Mouse (Mus musculus): ENCODE measurements around the gene Il34. TPM values are rescaled to one million over a fixed set of nuclear protein-coding genes. Genes with fewer than 3 reads are reported as not detected.

Il34 gene
- total RNA-seq, 2 experiments from 2014 or later, result 7.2 TPM

DNA sequence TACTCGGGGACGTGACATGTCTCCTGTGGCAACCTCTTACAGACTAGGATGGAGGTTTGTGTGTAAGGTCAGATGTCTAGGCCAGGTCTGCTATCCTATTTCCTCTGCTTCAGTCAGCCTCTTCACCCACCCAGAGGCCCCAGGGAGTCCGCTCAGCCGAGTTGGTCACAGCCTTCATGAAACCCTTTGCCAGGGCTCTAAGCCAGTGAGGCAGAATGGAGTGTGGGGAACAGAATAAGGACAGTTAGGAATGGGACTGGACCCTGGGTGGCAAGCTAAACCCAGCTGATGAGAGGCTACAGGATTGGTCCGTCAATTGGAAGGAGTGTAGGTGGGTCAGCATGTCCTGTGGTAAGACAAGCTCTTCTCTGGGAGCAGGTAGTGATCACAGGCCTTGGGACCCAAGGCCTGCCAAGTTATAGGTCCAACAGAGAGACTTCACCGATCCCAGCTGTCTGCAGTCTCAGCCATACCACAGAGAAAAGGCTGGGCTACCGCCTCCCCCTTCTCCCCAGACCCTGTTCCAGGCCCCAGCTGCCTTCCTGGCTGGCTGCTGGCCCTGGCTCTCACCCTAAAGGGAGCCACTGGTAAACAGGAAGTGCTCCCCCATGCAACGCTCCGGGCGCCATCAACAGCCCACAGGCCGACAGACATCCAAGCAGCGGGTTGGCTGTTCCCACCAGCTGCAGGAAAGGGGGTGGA, 86.6 kb downstream of the Il34 start:
- DNase-seq (ENCODE audit: low spot score), result peak; percentile 70
- intact Hi-C loops (cut with DNase I), result no loop called here

DNA sequence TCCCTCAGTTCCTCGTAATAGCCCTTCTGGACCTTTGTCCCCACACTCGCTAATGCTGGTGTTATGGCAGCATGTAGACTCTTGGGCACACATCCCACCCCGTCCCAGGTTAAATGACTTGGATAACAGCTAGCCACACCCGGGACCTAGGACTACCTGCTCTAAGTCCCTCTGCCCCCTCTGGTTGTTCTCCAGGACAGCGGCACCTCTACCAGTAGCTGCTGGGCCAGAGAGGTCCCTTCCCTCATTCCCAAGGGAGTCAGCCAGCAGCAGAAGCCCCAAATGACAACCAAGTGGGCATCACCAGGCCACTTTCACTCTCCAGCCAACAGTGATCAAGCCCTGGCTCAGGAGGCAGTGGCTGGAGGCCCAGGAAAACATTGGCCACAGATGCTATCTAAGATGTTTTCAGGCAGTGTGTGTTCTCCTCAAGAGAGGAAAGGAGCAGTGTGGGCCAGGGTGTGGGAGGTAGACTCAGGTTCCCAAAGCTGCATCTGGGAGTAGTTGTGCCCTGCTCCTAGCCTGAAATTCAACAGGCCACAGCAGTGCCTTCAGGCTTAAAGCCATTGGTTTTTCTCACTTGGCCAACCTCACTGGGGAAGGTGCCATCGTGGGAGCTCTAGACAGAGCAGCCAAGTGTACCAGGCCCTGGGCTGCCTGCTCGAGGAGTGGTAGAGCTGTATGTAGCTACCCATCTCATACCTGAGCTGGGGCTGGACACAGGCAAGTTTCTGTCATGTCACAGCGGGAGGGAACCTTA, 87.3 kb downstream of the Il34 start:
- DNase-seq (ENCODE audit: low spot score), result no peak
- intact Hi-C loops (cut with DNase I), result no loop called here

- intact Hi-C loops (cut with DNase I), result no loop called here
- no peak for DNase-seq (ENCODE audit: low spot score)
Measured at GRCm38 (mm10) chr8:110717131-110717530, 88.6 kb downstream of the Il34 start.

GRCm38 (mm10) chr8:110716075-110716474, 89.6 kb downstream of the Il34 start:
- peak; percentile 55 for DNase-seq (ENCODE audit: low spot score)
- intact Hi-C loops (cut with DNase I), result no loop called here

DNA sequence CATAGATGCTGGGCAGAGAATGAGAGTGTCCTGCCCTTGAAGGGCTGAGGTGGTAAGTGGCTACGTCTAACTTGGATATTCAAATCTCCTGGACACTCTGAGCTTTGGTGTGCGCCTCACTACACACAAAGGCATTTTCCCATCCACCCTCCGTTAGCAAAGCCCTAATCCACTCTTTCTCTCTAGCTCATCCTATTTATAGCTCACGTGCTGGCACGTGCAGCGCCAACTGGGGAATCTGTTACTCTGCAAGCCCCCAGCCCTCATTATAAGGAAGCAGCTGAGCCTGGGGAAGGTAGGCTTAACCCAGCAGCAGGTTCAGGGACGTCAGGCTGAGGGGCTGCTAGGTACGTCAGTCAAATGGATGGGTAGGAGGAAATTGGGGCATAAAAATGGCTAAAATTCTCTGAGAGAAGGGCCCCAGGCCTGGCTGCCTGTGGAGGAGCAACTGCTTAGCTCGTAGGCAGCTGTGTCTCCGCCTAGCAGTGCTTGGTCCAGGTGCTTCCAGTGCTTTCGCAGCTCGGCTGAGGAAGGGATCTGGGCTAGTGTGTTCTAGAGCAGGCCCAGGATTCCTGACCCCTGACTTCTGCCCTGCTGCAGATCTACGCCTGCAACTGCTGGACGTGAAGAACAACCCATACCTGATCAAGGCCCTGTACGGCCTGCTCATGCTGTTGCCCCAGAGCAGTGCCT, 90.8 kb downstream of the Il34 start:
- intact Hi-C loops (cut with DNase I), result no loop called here
- DNase-seq (ENCODE audit: low spot score), result no peak

- DNase-seq (ENCODE audit: low spot score), result no peak
- intact Hi-C loops (cut with DNase I), result no loop called here
Measured at GRCm38 (mm10) chr8:110713073-110713472, 92.7 kb downstream of the Il34 start.

GRCm38 (mm10) chr8:110711271-110711934, 94.3 kb downstream of the Il34 start:
- intact Hi-C loops (cut with DNase I), result no loop called here

GRCm38 (mm10) chr8:110710593-110710992, 95.1 kb downstream of the Il34 start:
- no peak for DNase-seq (ENCODE audit: low spot score)
- intact Hi-C loops (cut with DNase I), result no loop called here

More at GRCm38 (mm10) chr8:110711271-110711934, 94.3 kb downstream of the Il34 start:
- DNase-seq (ENCODE audit: low spot score), result peak; percentile 44

DNA sequence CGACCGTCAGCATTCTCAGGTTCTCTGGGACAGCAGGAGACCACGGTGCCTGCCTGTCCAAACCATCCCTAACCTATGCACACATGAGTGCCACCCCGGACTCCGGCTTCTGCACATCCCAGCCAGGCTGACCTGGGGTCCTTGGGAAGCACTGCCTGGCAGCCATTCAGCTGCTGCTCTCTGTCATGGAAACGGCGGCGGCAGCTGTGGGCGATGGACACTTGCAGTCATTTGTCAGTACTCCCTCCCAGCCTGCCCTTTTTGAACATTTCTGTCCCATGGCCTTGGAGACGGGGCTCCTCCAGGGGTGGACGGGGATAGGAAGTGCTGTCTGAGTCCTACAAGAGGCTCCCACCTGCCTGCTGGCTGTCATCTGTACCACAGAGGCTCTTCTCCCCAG, 97.3 kb downstream of the Il34 start:
- intact Hi-C loops (cut with DNase I), result no loop called here
- no peak for DNase-seq (ENCODE audit: low spot score)

DNA sequence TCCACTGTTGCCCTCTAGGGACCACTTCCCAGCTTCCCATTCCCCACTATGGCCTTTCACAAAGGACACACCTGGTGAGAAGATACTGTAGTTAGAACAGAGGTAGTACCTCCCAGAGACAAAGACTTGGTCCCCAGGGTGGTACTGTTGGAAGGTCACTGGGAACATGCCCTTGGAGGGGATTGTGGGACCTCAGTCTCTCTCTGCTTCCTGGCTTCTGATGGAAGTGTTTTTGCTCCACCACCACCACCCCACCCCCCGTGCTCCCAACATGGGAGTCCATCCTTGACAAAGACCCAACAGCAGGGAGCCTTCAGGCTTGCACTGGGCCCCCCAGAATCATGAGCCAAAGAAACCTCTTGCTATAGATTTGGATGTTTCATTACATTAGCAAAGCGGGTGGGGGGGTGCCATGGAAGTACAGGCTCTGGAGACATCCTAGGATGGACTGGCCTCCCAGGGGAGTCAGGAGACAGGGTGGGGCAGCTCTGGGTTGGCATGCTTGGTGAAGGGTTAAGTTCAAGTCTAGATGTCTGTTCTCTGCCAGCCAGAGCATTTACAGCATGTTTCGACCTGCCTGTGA, 99.3 kb downstream of the Il34 start:
- DNase-seq (ENCODE audit: low spot score), result no peak
- intact Hi-C loops (cut with DNase I), result no loop called here

DNA sequence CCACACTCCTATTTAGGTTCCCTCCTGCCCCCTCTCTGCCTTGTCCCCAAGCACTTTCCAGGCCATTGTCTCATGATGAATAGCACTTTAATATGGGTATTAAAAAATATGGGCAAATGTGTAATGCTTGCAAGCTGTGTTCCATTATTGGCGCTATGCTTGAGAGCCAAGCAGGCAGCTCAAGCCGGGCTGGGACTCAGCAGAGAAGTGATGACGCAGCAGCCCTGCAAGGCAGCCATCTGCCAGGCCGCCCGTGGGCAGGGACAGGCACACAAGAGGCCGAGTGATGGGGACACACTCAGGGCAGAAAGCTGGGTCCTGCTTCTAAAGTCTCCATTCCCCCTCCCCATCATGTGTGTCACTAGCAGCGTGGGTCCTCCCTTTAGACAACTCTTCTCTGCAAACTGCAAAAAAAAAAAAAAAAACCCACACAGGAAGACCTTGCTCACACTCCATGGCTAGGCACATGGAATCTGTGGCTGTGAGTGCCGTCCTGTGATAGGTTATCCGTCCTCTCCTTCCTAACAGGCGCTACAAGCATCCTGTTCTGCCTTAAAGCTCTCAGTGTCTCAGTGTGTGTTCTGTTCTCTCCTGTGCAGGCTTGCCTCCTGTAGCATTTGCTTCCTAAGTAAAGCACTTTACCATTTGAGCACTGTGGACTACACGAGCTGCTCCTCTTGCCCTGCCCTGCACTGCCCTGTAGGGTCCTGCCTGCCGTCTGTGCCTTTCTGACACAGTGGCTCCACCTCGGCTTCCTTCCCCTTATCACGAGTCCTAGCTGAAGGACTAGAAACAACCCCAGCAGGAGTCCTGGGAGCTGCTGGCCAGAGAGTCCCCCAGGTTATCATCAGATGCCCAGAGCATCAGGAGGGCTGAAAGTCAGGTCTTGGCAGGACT, 100.1 kb downstream of the Il34 start:
- intact Hi-C loops (cut with DNase I), result no loop called here
- no peak for DNase-seq (ENCODE audit: low spot score)

- intact Hi-C loops (cut with DNase I), result no loop called here
- no peak for DNase-seq (ENCODE audit: low spot score)
Measured at GRCm38 (mm10) chr8:110704103-110704502, 101.6 kb downstream of the Il34 start.

- intact Hi-C loops (cut with DNase I), result no loop called here
- DNase-seq (ENCODE audit: low spot score), result no peak
Measured at GRCm38 (mm10) chr8:110703460-110704061, 102.2 kb downstream of the Il34 start.

DNA sequence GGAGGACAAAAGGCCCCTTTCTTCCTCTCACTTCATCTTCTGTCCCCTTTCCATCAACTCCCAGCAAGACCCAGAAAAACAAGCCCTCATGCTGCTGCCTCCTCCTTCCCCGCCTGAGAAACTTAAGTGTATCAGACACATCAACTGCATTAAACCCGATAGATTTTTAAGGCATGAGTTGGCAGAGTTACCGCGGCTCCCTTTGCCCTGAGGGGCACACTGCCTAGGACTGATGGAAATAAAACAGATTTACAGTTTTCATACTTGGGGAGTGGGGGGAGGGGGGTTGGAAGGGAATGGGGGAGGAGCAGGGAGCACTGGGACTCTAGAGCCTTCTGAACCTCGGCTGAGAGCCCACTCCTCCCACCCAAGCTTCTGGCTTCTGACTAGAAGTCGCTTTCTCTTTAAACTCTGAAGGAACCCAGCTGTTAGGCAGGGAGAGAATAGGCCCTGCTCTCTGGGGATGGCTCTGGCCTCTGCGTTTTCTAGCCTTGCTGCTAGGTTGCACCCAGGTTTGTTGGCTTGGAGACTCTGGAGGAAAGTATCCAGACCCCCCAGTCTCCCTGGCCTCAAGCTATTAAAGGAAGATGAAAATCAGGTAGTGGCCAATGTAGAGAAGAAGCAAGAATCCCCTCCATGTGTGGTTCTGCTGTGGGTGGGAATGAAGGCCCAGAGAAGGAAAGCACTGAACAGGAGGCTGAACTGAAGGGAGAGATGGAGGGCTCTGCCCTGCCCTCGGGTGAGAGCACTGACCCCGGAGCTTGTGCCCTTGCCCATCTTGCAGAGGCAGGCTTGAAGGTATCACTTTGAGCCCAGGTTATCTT, 102.9 kb downstream of the Il34 start:
- intact Hi-C loops (cut with DNase I), result no loop called here
- DNase-seq (ENCODE audit: low spot score), result no peak

DNA sequence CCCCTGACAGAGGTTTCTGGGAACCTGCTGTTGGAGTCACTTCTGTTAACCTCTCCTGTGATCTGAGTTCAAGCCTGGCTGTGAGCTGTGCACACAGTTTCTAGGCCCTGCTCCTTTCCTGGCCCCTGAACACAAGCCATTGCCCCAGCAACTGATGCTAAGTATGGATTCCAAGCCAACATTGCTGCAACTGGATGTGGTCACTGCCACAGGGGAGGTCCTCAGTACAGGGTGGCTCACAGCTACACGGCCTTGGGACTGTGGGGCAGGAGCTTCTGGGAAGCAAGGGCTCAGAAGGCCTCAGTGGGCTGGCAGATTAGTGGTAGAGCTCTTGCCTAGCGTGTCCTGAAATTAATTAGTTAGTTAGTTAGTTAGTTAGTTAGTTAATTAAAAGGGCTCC, 105.2 kb downstream of the Il34 start:
- intact Hi-C loops (cut with DNase I), result no loop called here
- no peak for DNase-seq (ENCODE audit: low spot score)

DNA sequence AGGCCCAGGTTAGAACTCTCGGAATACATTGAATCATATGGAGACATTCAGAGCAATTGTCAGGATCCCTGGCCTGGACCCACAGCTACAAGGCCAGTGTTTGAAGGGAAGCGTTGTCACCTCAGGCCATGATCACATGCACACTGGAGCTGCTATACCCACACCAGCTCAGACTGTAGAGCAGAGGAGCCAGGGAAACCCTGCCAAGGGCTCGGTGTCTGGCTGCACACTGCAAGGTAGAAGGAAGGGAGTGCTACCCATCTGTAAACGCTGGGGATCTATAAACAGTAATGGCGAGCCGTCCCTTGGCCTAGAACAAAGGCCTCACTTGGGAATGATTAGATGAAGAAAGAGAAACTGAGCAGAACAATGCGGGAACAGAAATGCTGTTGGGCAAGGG, 106.2 kb downstream of the Il34 start:
- intact Hi-C loops (cut with DNase I), result no loop called here
- DNase-seq (ENCODE audit: low spot score), result no peak

DNA sequence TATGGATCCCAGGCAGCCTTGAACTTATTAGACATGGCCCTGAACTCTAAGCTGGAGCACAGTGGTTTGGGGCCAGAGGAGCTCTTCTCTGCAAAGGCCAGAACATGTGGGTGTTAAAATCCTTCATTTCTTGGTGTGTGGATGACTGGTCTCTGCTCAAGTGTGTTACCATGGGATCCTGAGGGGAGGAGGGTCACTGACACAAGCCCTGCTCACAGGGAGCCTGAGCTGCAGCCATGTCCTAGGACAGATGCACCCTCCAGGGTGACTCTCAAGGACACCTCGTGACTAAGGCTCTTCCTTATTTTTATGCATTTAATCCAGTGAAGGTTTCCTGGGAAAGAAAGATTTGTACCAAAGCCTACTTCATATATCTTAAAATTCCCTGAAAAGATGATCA, 107.6 kb downstream of the Il34 start:
- intact Hi-C loops (cut with DNase I), result no loop called here
- no peak for DNase-seq (ENCODE audit: low spot score)

DNA sequence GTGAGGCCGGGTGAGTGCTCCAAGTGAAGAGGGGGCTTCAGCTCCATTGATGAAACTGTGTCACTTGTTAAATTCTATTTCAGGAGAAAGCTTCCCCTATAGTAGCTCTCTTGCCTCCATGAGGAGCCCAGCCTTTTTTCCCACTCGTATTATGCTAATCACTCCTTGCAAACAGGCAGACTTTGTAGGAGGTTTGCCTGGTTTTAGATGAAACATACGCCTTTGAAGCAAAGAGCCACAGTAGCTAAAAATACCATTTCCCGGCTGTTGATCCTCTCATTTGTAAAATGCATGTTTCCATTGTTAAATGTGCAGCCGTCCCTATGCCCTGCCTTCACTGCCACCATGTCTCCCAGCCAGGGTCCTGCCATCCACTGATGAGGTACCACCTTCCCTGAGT, 108.2 kb downstream of the Il34 start:
- no peak for DNase-seq (ENCODE audit: low spot score)
- intact Hi-C loops (cut with DNase I), result no loop called here
